Mouse (Mus musculus) midbrain, embryonic 11.5 days (tissue): ENCODE data around the gene Snap25. TPM values are rescaled to one million over a fixed set of nuclear protein-coding genes. Genes with fewer than 3 reads are reported as not detected.

Experiments used
- ATAC-seq: fragments of 200-750 bp; cut with Nextera tagmentation; 2 replicates; pipeline ENCODE4 v1.8.0; 2017; ENCODE audit warnings: moderate TSS enrichment, moderate library complexity; ENCODE audit not compliant: low FRiP score
- DNase-seq: peaks from one replicate; pipeline ENCODE4 v3.0.0; 2015; ENCODE audit warnings: low spot score; ENCODE audit errors: missing footprints
- H3K27ac ChIP-seq: fragments of 300-500 bp; sonication (generic); 2 replicates; pipeline ENCODE4 v1.5.1; 2014; ENCODE audit warnings: low read depth, low read length
- H3K27me3 ChIP-seq: fragments of 300-500 bp; sonication (generic); 2 replicates; pipeline ENCODE4 v1.6.1; 2014; ENCODE audit warnings: mild to moderate bottlenecking, low read length, moderate library complexity, mixed read lengths; ENCODE audit not compliant: control insufficient read depth, insufficient read depth
- H3K36me3 ChIP-seq: fragments of 300-500 bp; sonication (generic); 2 replicates; pipeline ENCODE4 v1.6.1; 2014; ENCODE audit warnings: mild to moderate bottlenecking, low read length, moderate library complexity, mixed read lengths; ENCODE audit not compliant: control insufficient read depth, insufficient read depth
- H3K4me1 ChIP-seq: fragments of 300-500 bp; sonication (generic); 2 replicates; pipeline ENCODE4 v1.6.1; 2014; ENCODE audit warnings: low read length; ENCODE audit not compliant: control insufficient read depth, insufficient read depth
- H3K4me2 ChIP-seq: fragments of 300-500 bp; sonication (generic); 2 replicates; pipeline ENCODE4 v1.6.1; 2014; ENCODE audit warnings: mild to moderate bottlenecking, moderate library complexity
- H3K4me3 ChIP-seq: fragments of 300-500 bp; sonication (generic); 2 replicates; pipeline ENCODE4 v1.5.1; 2014; ENCODE audit warnings: low read depth, low read length
- H3K9ac ChIP-seq: fragments of 300-500 bp; sonication (generic); 2 replicates; pipeline ENCODE4 v1.6.1; 2014; ENCODE audit warnings: low read length
- H3K9me3 ChIP-seq: fragments of 300-500 bp; sonication (generic); 2 replicates; pipeline ENCODE4 v1.6.1; 2016; ENCODE audit warnings: low read length; ENCODE audit not compliant: control insufficient read depth
- WGBS: fragments of 180-500 bp; shearing (Covaris S2); extraction: QIAGEN DNeasy Blood & Tissue Kit; methylation state at CpG from one replicate; pipeline ENCODE4 v1.1.7; 2014; 5-methylcytosine and 5-hydroxymethylcytosine counted together
- polyA plus RNA-seq: library from polyadenylated mRNA; unstranded; fragments of >200 nt; fragmentation: Nextera tagmentation; extraction: Ambion mirVana; gene quantifications from 2 replicates; pipeline ENCODE4 v1.2.1, GENCODE M21; 2014

The Snap25 gene
- polyA plus RNA-seq, 1 experiment from 2014 or later = 28.3 TPM

- DNase-seq = no peak
- no peaks in the 10 kb centered on the region for H3K4me1 ChIP-seq
- H3K27ac ChIP-seq = no peak overlapping the region
- no peaks in the 10 kb centered on the region for H3K36me3 ChIP-seq
- H3K4me2 ChIP-seq = no peak overlapping the region
- H3K27me3 ChIP-seq = no peaks in the 10 kb centered on the region
- H3K9ac ChIP-seq = no peak overlapping the region
- no peaks in the 10 kb centered on the region for H3K9me3 ChIP-seq
- WGBS = 55% methylated on average over 4 of the region's 4 CpGs
- ATAC-seq = no peak
- no peak overlapping the region for H3K4me3 ChIP-seq
These were observed 75.1 kb downstream of the Snap25 start for GRCm38 (mm10) chr2:136788379-136788778.

DNA sequence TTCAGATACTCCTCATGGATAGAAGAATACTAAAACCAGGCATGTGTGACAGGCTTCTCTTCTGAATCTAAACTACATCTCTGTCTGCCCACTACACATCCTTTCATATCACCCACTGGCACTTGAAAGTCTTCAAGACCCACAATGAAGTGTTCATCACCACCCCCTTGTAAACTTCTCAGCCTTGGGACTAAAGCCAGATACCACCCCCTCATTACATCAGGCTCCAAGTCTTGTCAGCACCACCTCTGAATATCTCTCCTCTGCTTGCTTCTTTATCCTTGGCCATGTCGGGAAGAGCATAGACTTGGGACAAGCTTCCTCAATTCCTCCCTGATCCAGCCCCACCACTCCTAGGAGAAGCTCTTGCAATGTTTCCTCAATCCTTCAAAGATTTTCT lies 83.3 kb downstream of the Snap25 start:
- Histone ChIP-seq H3K4me2 (no peak overlapping the region), H3K27ac (no peak overlapping the region), H3K4me1 (no peaks in the 10 kb centered on the region), H3K9me3 (no peaks in the 10 kb centered on the region), H3K4me3 (no peak overlapping the region), H3K9ac (no peak overlapping the region), H3K36me3 (no peaks in the 10 kb centered on the region), H3K27me3 (no peaks in the 10 kb centered on the region)
- ATAC-seq (no peak), DNase-seq (no peak)
- WGBS = 76% methylated on average over 1 of the region's 1 CpGs

DNA sequence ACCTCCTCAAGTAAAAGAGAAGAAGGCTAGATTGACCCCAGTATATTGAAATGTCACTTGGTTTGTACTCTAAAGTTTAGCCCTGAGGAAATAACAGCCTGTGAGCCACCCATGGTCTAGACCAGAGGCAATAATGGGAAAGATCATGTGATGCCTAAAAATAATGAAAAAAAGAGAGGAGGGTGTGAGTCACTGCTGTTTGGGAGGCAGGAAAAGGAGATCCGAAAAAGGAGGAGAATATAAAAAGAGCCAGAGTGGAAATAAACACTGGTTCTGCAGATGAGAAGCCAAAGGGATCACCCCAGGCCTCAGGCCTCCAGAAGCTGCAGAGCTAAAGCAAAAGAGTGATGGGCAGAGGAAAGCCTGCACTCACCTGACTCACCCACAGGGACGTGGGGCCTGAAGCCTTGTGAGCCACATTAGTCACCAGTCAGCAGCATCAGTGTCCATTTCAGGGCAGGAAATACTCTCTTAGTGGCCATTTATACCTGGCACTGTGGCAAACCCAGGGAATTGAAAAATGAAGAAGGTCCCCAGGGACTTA lies 85.7 kb downstream of the Snap25 start:
- no peak overlapping the region for H3K4me3 ChIP-seq
- H3K27ac ChIP-seq = no peak overlapping the region
- no peaks in the 10 kb centered on the region for H3K27me3 ChIP-seq
- no peak overlapping the region for H3K4me2 ChIP-seq
- no peaks in the 10 kb centered on the region for H3K36me3 ChIP-seq
- H3K9me3 ChIP-seq = no peaks in the 10 kb centered on the region
- no peak overlapping the region for H3K9ac ChIP-seq
- H3K4me1 ChIP-seq = no peaks in the 10 kb centered on the region
- no peak for DNase-seq
- ATAC-seq = no peak
- WGBS = 79% methylated on average over 2 of the region's 2 CpGs

DNA sequence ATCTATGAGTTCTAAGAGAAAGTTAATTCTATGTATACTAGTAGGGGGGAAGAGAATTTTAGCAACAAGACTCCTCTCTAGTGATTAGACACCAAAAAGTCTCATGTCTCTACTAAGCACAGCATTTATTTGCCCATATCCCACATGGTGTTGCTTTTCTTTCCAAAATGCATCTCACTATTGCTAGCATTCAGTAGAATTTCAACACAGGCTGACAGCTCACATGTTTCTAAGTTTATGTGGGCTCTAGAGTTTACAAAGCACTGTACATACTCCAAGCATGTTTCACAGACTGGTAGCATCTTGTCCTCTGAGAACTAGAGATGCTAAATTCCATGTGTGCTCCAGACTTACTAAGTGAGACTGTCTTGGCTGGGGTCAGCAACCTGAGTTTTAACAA lies 87.8 kb downstream of the Snap25 start:
- no peak overlapping the region for H3K27ac ChIP-seq
- no peak overlapping the region for H3K9ac ChIP-seq
- no peaks in the 10 kb centered on the region for H3K9me3 ChIP-seq
- H3K27me3 ChIP-seq = no peaks in the 10 kb centered on the region
- no peaks in the 10 kb centered on the region for H3K4me1 ChIP-seq
- ATAC-seq (no peak), DNase-seq (no peak)
- no peaks in the 10 kb centered on the region for H3K36me3 ChIP-seq
- no peak overlapping the region for H3K4me3 ChIP-seq
- H3K4me2 ChIP-seq = no peak overlapping the region

- 86% methylated on average over 3 of the region's 3 CpGs for WGBS
- H3K4me3 ChIP-seq = no peak overlapping the region
- H3K4me2 ChIP-seq = no peak overlapping the region
- ATAC-seq (no peak), DNase-seq (no peak)
- no peak overlapping the region for H3K27ac ChIP-seq
- no peak overlapping the region for H3K9ac ChIP-seq
- no peaks in the 10 kb centered on the region for H3K4me1 ChIP-seq
- no peaks in the 10 kb centered on the region for H3K36me3 ChIP-seq
- H3K27me3 ChIP-seq = no peaks in the 10 kb centered on the region
- no peaks in the 10 kb centered on the region for H3K9me3 ChIP-seq
These were observed 88.8 kb downstream of the Snap25 start for GRCm38 (mm10) chr2:136802076-136802475.

DNA sequence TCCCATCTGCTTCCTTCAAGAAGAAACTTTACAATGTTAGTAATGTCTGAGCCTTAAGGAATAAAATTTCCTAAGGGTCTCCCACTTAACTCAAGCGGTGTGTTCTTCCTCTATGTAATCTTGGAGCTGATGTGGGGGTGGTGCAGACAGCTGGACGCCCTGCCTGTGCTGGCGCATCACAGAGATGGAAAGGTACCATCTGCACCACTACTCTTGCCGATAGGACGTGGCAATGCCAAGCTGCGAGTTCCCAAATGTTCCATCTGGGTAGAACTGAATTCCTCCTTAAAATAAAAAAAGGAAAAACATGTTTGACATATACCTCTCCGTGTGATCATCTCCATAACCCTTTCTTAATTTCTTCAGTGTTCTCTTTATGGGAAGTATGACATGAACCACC lies 89.9 kb downstream of the Snap25 start:
- H3K4me3 ChIP-seq = no peak overlapping the region
- no peak overlapping the region for H3K9ac ChIP-seq
- no peaks in the 10 kb centered on the region for H3K9me3 ChIP-seq
- no peak overlapping the region for H3K27ac ChIP-seq
- ATAC-seq (no peak), DNase-seq (no peak)
- WGBS = 89% methylated on average over 7 of the region's 7 CpGs
- H3K36me3 ChIP-seq = no peaks in the 10 kb centered on the region
- no peaks in the 10 kb centered on the region for H3K27me3 ChIP-seq
- no peak overlapping the region for H3K4me2 ChIP-seq
- H3K4me1 ChIP-seq = no peaks in the 10 kb centered on the region

GRCm38 (mm10) chr2:136807992-136808726 lies 94.9 kb downstream of the Snap25 start:
- 77% methylated on average over 8 of the region's 8 CpGs for WGBS
- no peak for DNase-seq
- H3K9ac ChIP-seq = no peak overlapping the region
- no peaks in the 10 kb centered on the region for H3K9me3 ChIP-seq
- no peaks in the 10 kb centered on the region for H3K27me3 ChIP-seq
- no peak for ATAC-seq
- H3K4me3 ChIP-seq = no peak overlapping the region
- H3K36me3 ChIP-seq = no peaks in the 10 kb centered on the region
- no peaks in the 10 kb centered on the region for H3K4me1 ChIP-seq
- H3K27ac ChIP-seq = no peak overlapping the region
- no peak overlapping the region for H3K4me2 ChIP-seq

- DNase-seq = no peak
- Histone ChIP-seq H3K9me3 (no peaks in the 10 kb centered on the region), H3K9ac (no peak overlapping the region), H3K4me3 (no peak overlapping the region), H3K4me2 (no peak overlapping the region), H3K27ac (no peak overlapping the region), H3K36me3 (no peaks in the 10 kb centered on the region), H3K27me3 (no peaks in the 10 kb centered on the region), H3K4me1 (no peaks in the 10 kb centered on the region)
- 89% methylated on average over 1 of the region's 1 CpGs for WGBS
- ATAC-seq = no peak
These were observed 98.1 kb downstream of the Snap25 start for GRCm38 (mm10) chr2:136811331-136811730.

DNA sequence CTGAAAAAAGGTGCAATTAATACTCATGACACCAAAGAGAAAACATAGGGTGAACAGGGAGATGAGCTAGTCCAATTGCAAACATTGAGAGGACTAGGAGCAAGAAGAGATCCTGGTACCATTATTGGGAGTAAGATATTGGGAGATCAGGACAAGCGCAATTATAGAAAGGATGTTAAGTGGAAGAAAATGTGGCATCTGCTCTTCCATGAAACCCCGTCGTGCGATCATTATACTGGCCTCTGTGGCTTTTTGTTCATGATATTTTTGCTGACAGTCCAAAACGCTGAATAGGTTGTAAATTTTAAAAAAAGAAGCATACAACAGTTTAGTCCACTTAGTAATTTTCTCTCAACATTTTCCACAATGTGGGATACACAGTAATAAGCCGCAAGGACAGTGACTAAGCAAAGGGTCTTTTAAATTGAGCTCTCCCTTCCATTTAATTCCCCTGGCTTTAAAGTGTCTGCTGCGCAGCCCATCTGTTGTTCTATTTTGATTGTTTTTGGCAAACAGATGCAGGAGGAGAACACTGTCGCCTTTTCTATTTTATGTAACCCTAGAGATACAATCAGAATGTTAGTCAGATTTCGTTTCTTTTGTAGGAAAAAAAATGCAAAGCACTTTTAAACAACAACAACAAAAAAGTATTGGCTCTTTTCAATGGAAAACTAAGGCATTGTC lies 103.6 kb downstream of the Snap25 start:
- H3K36me3 ChIP-seq = no peaks in the 10 kb centered on the region
- WGBS = 84% methylated on average over 9 of the region's 9 CpGs
- H3K4me1 ChIP-seq = no peaks in the 10 kb centered on the region
- ATAC-seq (no peak), DNase-seq (no peak)
- no peak overlapping the region for H3K4me3 ChIP-seq
- no peaks in the 10 kb centered on the region for H3K9me3 ChIP-seq
- no peak overlapping the region for H3K4me2 ChIP-seq
- no peak overlapping the region for H3K9ac ChIP-seq
- no peaks in the 10 kb centered on the region for H3K27me3 ChIP-seq
- no peak overlapping the region for H3K27ac ChIP-seq
